Mouse (Mus musculus): ENCODE measurements around the gene Csdc2.

Gene Csdc2

DNA sequence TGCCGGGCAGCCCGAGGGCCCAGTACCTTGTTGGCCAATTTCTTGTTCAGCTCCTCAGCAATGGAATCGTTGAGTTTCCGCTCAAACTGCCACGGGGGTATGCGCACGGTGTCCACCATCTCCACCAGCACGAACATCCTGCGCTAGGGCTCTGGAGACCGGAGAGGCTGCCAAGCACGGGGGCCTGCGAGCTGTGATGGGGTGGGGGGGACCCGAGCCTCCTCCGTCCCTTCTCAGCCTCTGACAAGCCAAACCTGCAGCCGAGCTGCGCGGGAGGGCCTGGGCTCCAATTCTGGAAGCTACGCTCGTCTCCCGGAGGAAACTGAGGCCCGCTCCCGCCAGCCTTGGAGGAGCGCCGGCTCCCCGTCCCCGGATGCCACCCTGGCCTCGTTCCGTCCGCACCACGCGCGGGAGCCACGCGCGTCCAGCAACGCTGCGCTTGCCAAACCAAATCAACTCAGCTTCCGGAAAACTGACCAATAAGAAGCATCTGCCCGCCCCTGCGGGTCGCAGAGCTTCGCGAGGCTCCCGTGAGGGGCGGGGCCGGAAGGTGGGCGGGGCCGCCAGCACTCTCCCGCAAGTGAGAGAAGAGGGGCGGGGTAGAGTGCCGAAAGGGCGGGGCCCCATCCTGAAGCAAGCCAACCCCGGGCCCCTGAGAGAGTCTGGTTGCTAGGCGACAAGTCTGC is 10.7 kb upstream of the Csdc2 start, which contains the start of gene Polr3h:
Gene Polr3h (minus strand): TSS at position 481 of the 686 bp plus-strand sequence.
- DNase-seq (ENCODE audit: low spot score in 2 of 2) = peak; percentile 81 to 92

DNA sequence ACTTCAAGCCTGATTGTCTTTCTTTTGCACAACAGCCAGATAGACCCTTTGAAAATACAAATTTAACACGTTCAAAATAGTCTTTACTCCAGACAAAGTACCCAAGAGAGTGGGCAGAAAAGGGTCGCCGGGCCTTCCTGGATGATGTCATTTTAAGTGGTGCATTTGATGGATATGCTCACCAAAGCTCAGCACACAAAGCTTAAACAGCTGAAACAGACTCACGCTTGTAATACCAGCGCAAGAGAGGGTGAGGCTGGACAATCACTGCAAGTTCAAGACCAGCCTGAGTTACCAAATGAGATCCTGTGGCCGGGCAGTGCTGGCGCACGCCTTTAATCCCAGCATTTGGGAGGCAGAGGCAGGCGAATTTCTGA is 10.1 kb upstream of the Csdc2 start:
- no peak for DNase-seq (ENCODE audit: low spot score in 2 of 2)

DNA sequence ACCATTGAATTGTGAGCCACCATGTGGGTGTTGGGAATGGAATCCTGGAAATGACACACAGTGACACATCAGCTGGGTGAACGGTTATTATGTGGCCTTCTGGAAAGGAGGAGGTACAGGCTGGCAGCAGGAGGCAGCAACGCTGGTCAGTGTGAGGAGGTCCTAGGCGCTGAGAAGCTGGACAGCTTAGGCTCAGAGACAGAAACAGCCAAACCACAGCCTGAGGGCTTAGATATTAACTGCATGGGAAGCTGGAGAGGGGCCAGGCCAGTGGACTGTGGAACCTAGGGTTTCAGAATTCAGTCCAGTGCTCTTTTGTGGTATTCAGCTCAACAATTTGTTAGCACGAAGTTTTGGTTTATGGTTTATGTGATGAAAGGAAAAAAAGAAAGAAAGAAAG is 8.8 kb upstream of the Csdc2 start:
- no peak for DNase-seq (ENCODE audit: low spot score in 2 of 2)

DNA sequence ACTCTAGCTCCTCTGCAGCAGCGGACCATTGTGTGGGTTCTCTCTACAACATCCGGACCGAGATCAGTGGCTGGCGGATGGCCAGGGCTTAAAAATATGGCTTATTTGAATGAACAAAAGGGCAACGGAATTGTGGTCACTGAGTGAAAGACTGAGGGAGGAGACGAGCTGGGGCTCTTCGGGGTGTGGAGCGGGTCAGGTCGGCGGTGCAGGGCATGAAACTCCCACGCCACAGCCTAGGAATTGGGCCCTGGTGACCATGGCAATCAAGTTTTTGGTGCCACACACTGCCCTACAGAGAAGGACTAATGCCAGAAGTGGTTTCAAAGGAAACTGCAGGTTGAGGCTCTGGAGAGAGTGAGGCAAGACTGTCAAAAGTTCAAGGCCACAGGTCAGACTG is 8.3 kb upstream of the Csdc2 start:
- no peak for DNase-seq (ENCODE audit: low spot score in 2 of 2)

DNA sequence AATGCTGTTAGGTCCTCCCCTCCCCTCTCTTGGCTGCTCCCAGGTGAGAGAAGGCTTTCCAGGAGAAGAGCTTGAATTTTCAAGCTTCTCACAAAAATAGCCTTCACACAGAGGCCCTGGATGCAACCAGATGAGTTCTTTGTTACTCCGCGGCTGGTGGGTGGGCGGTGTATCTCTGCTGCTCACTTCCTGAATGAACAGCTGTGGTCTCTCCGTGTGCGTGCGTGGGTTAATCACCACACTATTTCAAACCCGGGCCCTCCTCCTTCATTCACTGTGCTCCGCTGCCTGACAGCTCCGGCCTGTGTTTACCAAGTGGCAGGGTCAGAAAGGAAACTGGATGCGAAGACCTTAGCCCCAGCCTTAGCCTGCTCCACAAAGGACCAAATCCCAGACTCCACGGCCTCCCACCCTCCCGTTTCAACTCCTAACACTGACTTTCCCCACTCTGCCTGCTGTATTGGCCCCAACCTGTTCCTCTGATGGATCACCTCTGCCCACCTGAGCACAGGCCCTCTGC is 3.5 kb upstream of the Csdc2 start:
- DNase-seq (ENCODE audit: low spot score in 2 of 2) = no peak

DNA sequence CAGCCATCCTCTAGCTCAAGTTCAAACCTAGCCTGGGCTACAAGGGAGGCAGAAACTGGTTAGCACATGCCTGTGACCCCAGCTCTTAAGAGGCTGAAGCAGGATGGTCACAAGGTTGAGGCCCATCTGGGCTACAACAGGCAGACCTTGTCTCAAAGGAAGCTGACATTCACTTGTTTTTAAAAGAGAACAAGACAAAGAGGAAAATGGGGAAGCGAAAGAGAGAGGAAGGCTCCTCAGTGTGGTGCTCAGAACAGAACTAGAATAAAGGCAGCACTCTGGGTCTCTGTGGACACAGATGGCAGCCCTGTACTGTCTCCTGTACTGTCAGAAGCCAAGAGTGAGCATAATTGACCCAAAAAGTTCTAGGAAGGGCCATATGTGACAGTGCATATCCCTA is 2.6 kb upstream of the Csdc2 start:
- no peak for DNase-seq (ENCODE audit: low spot score in 2 of 2)

DNA sequence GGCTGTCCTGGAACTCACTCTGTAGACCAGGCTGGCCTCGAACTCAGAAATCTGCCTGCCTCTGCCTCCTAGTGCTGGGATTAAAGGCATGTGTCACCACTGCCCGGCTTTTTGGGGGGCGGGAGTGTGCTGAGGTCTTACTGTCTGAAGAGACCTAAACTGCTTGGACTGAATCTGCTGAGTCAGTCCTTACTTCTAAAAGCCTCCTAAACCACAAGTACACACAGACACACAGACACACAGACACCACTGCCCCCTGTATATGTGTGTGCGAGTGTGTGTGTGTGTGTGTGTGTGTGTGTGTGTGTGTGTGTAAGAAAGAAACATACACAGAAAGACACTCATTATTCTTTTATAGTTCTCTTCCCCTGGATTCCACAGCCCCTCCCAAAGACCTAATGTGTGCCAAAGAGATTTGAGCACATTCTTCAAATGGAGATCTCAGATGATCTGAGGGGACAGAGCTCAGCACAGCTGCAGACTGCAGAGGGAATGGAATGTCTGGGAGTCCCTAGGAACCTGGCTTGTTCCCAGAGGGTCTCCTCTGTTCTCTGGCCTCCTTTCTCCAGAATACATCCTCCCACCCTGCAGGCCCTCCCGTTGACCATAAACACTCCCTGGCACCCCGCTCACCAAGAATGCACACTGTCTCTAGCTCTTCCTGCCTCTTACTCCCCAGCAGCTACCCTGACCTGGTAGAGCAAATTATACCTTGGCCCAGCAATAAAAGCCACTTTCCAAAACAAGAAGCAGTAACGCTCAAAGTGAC is 506 bp upstream of the Csdc2 start:
- no peak for DNase-seq (ENCODE audit: low spot score in 2 of 2)

DNA sequence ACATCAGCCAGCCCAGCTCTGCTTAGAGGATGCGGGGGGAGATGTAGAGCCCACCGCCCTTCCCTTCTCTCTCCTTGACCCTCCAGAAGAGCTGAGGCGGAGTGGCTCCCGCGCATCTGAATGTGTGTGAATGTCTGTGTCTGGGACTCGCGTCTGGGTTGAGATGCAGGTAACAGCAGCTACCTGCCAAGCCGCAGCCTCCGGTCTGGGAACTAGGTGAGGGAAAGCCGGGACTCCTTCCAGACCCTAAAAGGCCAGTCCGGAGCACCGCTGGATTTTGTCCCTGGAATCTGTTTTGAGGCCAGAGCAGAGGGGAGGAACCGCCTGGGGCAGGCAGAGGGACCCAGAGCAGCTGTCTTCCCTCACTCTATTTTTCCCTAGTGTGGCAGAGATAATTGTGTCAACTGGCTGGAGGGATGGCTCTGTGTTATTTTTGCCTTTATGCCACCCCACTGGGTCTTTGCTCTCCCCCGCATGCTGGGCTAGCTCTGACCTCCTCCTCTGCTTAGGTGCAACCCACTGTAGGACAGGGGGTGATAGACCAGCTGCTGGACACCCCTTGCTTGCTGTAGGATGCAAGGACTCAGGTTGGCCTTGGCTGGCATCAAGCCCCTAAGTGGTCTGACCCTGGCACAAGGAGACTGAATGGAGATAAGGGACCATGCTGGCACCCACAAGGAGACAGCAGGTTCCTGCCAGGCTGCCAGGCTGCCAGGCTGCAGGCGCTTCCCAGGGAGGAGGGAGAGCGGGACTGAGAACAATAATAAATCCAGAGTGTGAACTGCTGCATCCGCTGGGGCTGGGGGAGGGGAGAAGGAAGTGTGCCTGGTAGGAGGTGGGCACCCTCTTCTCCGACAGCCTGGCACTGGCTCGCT is 776 bp downstream of the Csdc2 start:
- no peak for DNase-seq (ENCODE audit: low spot score in 2 of 2)

DNA sequence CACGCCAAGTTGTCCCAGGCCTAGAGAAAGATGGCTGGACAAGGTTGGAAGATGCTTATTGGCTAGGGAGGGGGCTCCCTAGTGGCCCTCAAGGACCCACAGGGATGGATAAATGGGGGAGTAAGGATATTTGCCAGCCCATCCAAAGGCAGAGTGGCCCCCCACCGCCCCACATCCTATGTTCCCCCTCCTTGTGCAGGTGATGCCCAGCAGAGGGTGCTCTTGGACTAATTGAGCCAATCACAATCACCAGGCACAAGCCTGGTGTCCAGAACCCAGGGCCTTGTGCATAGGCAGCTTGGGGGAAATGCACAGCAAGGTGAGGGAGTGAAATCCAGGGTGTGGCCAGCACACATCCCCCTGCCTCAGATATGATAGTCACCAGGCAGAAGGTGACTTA is 1.7 kb downstream of the Csdc2 start:
- no peak for DNase-seq (ENCODE audit: low spot score in 2 of 2)

DNA sequence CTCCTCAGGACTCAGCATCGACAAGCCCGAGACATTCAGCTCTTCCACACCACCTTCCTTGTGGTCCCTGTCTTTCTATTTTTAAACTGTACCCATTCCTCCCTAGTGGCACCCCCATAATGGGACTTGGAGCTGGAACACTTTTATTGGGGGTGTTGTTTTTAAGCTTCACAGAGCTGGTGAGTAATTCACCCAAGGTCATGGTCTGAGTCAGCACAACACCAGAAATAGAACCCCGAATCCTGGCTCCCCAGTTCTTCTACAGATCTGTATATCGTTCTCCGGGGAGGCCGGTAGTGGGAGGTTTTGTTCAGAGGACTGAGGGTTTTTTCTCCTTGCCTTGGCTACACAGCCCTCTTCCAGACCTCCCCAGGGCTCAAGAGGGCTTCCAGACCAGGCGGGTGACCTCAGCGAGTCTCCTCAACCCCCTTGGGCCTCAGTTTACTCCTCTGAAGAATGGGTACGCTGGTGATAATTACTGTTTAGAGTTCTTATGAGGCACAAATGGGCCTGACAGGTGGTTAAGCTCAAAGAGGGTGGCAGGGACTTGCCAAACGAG is 2.7 kb downstream of the Csdc2 start:
- DNase-seq (ENCODE audit: low spot score in 2 of 2) = no peak

DNA sequence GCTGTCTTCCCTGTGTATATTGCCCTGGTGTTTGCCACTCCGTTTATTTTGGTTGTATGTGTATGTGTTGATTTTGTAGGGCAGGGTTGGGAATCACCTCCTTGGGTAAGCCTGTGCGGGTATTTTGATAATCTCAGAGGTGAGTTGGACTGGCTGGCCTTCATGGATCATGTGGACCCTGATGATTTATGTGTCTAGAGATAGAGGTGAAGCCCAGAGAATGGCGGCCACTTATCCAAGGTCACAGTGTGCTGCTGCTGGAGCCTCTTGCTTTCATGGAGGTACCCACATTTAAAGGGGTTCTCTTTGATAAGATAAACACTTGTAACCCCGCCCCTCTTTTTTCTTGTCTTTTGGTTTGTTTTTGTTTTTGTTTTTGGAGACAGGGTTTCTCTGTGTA is 3.2 kb downstream of the Csdc2 start:
- DNase-seq (ENCODE audit: low spot score in 2 of 2) = no peak

DNA sequence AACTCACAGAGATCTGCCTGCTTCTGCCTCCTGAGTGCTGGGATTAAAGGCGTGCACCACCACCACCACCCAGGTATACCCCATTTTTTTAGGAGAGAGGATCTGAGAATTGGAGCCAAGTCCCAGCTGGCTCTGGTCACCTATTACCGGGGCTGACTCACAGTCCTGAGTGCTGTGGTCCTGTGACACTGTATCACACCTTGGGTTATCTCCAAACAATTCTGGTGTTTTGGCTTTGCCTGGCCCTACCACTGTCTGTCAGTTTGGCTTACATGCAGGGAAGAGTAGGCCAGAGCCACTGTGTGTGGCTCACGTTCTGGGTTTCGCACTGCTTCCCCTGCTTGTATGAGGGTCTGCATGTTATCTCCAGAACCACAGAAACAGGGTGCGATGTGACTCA is 3.7 kb downstream of the Csdc2 start:
- DNase-seq (ENCODE audit: low spot score in 2 of 2) = no peak

DNA sequence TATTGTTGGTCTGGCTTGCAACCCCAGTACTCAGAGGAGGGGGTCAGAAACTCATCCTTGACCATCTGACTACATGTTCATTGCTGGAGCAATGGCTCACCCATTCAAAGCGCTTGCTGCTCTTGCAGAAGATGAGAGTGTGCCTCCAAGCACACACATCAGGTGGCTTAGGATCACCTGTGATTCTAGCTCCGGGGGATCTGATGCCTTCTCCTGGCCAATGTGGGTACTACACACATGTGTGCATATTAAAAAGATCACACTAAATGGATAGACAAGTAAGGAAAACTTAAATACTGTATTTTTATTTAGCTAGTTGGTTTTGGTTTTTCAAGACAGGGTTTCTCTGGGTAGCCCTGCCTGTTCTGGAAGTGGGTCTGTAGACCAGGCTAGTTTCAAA is 4.5 kb downstream of the Csdc2 start:
- DNase-seq (ENCODE audit: low spot score in 2 of 2) = no peak

DNA sequence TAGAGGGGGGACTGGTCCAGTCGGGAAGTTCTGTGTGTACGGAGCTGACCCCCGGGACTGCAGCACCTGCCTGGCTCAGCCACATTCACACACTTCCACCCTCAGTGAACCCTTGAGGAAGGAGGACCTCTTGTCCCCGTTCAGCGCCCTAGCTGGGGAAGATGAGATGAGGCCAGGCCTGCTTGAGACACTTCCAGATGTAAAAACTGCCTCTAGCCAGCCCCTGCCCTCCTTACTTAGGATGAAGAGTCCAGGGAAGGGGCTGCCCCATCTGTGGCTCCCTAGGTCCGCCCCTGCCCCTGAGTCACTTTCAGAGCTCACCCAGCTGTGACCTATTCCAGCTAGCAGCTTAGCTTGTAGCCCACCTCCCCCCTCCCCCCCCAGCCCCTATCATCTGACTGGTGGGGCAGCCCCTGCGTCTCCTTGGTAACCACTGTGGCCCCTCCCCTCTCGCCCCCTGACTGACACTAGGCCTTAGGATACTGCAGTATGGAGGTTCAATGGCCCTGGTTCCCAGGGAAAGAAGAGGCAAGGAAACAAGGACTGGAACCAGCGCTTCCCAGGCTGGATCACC is 6.7 kb downstream of the Csdc2 start:
- DNase-seq (ENCODE audit: low spot score in 2 of 2) = no peak

DNA sequence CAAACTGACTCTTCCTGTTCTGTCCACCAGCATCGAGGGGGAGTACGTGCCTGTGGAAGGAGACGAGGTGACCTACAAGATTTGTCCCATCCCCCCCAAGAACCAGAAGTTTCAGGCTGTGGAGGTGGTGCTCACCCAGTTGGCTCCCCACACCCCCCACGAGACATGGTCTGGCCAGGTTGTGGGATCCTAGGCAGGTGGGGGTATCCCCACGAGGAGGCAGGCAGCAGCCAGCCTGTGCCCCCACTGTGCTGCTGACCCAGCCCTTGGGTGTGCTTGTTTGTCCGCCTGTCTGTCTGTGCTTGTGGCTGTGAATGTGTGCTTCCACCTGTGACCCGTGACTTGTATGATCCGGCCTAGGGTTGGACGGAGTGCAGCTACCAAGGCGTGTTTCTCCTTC is 12.5 kb downstream of the Csdc2 start:
- no peak for DNase-seq (ENCODE audit: low spot score in 2 of 2)

DNA sequence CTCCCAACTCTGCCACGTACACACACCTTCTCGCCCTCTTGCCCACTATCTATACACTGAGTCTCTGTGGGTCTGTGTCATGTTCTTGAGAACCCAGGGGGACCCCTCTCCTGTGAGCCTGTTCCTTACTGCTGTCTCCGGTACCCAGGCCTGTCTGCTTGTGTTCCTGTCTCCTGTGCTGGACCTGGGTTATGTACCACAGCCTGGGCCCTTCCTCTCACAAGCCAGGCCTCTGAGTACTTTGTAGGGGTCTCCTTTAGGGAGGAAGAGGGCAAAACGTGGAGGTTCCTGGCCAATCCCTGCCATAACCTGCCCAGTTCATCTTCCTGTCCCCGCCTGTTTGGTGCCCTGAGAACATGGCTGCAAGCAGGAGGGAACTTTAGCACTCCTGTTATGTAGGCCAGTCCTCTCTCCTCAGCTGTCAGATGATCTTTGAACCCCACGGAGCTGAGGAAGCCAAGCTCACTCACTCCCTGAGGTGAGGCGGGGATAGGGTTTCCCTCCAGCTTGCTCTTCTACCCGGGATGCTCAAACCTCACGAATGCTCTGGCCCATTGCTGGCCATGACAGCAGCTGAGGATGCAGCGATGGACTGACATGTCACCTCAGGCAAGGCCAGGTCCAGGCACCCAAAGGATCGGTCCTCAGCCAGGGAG is 13.0 kb downstream of the Csdc2 start:
- DNase-seq (ENCODE audit: low spot score in 2 of 2) = no peak

DNA sequence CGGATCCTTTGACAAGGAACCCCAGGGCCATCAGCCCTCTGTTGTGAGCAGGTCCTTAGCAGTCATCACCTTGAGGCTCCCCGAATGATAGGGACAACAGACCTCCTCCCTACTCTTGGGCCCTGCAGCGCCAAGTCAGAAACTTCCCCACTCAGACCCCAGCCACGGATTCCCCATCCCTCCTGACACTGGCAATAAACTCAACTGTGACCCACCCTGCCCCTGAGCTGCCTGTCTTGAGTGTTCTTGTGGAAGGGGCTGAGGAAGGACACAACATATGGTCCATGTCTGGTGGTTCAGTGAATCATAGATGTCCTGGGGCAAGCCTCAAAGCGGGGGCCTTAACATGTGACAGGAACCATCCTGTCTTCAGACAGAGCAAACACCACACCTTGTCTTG is 14.2 kb downstream of the Csdc2 start:
- no peak for DNase-seq (ENCODE audit: low spot score in 2 of 2)

DNA sequence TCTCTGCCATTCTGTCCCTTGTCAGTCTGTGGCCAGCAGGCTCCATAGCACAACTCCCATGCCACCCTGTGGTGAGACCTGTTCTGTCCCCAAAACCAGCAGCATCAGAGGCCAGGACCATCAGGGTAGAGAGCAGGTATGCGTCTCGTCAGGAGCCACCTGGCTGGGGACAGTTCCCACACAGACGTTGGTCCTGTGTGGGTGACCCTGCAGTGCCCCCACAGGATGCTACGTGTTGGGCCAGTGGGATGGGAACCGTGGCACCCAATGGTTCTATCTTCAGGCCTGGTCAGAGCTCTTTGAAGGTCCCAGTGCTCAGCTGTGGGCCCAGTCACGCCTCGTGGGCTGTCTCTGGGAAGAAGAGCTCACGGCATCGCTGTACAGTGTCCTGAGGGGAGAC is 14.6 kb downstream of the Csdc2 start:
- DNase-seq (ENCODE audit: low spot score in 2 of 2) = no peak

DNA sequence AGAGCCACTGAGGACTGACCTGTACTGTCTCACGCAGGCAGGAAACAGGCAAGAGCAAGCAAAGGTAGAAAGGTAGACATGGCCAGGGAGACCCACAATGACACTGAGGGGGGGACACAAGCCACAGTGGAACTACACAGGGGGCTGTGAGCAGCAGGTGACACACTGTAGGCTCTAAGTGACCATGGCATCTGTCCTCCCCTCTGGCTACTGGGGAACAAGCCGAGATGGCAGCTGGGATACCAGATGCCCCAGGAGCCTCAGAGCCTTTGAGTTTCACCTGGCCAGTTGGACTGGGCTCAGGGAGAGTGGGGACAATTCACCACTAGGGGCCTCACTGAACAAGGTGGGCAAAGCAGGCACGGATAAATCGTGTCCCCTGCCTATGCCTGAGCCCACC is 15.8 kb downstream of the Csdc2 start:
- DNase-seq (ENCODE audit: low spot score in 2 of 2) = no peak

DNA sequence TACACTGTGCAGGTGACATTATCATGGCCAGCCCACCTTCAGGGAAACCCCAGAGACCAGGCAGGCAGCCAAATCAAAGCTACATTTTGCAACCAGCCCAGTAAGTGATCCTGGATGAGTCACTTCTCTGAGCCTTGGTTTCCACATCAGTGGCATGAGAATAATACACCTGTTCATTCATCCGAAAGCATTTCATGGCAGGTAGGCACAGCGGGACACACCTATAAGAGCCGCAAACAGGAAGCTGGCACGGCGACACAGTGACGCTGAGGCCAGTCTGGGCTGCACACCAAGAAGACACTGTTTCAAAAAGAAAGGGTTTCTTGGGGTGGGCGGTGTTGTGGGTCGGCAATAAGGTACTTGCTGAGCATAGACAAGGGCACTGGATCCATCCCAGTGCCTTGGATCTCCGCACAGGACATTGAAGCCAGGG is 17.6 kb downstream of the Csdc2 start:
- no peak for DNase-seq (ENCODE audit: low spot score in 2 of 2)

DNA sequence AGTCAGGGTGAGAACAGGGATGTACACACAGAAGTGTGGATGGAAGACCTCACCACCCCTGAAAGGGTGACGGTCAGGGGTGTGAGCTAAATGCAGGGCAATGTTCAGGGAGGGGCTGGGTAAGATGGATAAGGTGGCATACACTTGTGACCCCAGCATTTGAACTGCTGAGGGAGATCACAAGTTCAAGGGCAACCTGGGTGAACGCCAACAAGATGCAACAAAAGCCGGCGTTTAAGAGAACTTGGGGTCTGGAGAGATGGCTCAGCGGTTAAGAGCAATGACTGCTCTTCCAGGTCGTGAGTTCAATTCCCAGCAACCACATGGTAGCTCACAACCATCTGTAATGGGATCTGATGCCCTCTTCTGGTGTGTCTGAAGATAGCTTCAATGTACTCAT is 18.2 kb downstream of the Csdc2 start:
- no peak for DNase-seq (ENCODE audit: low spot score in 2 of 2)
